Mouse (Mus musculus): ENCODE measurements at regions not wholly inside any gene's neighbourhood (a gene's known extent, or its start where the extent isn't known, plus 50 kb on each side); places are given as distances from the start of the nearest gene placed in this dataset.

DNA sequence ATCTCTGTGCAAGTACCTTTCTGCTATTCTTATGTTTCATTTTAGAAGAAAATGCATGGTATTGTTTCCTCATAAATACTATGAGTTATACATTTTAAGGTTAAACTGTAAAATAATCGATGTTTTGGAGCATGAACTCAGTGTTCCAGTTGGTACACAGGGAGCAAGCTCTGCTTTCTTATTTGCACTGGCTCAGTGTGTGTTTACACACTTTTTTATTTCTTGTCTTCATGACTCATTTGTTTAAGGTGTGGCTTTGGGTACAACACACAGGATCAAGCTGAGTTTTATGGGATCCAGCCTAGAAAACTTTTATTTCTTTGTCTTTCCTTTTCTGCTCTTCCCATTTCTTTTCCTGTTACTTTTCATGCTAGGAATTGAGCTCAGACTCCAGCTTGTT lies 2704.7 kb downstream of the 9330182O14Rik start:
- no peak for TF ChIP-seq CTCF (IDR thresholded peaks at IDR 0.05; ENCODE audit: borderline replicate concordance, control insufficient read depth, extremely low read depth, insufficient read depth, low read length, poor library complexity)
- TF ChIP-seq POLR2A (IDR thresholded peaks at IDR 0.05; ENCODE audit: control insufficient read depth, extremely low read depth, insufficient read depth, low read length, poor library complexity): no peak
